Mouse (Mus musculus) Patski (cell line): ENCODE results near the gene Wnt4. TPM values are rescaled to one million over a fixed set of nuclear protein-coding genes. Genes with fewer than 3 reads are reported as not detected.

ENCODE experiments used
- ATAC-seq: fragments of 100-300 bp; one replicate; pipeline ENCODE4 v1.8.0; 2021
- CTCF ChIA-PET: fragments of 350-600 bp; sonication (Branson Sonifier 250); formaldehyde crosslinking; loops from one replicate; lab custom pipeline; 2022; ENCODE audit warnings: inconsistent platforms; lab: Charles Lee
- POLR2A ChIA-PET: fragments of 350-600 bp; sonication (Branson Sonifier 250); formaldehyde crosslinking; loops from one replicate; lab custom pipeline; 2022; ENCODE audit warnings: antibody characterized with exemption, inconsistent platforms; lab: Charles Lee
- DNase-seq: peaks from one replicate; pipeline ENCODE4 v3.0.0-alpha.2; 2011; ENCODE audit warnings: low read depth, low spot score
- H3K27me3 ChIP-seq: fragments of 371-371 bp; one replicate; pipeline ENCODE4 v1.5.1; 2021
- CTCF ChIP-seq: fragments of 100-300 bp; IDR thresholded peaks from one replicate; pipeline ENCODE4 v1.5.1; 2021
- in situ Hi-C: fragments of 300-500 bp; cut with MboI; formaldehyde crosslinking; loops from 3 replicates; pipeline ENCODE4 v1.11.1; 2018; ENCODE audit warnings: low pct_unique_long_range_greater_than_20kb, mixed read lengths
- polyA plus RNA-seq: library from polyadenylated mRNA; unstranded; gene quantifications from one replicate; pipeline ENCODE4 v1.2.3, GENCODE M21; 2021

Gene Wnt4
- polyA plus RNA-seq, 1 experiment from 2014 or later, result 5.3 TPM

GRCm38 (mm10) chr4:137278144-137279040 lies 1.1 kb downstream of the Wnt4 start:
- CTCF ChIA-PET, result interaction anchor here (1.2 kb wide), 1 partner anchor 8 kb away, joined by 3 read pairs; no protein-coding TSS in a partner anchor
- ATAC-seq (no peak), DNase-seq (no peak)
- H3K27me3 ChIP-seq, result no peaks in the 10 kb centered on the region
- no peak for TF ChIP-seq CTCF
- POLR2A ChIA-PET, result no interaction called here
- in situ Hi-C loops, result no loop called here

- CTCF ChIA-PET, result interaction anchor here (0.9 kb wide), 1 partner anchor 29 kb away, joined by 3 read pairs; no protein-coding TSS in a partner anchor
- H3K27me3 ChIP-seq, result no peaks in the 10 kb centered on the region
- POLR2A ChIA-PET, result interaction anchor here (0.7 kb wide), 1 partner anchor 16 kb away, joined by 3 read pairs; no protein-coding TSS in a partner anchor
- no peak for ATAC-seq
- no peak for TF ChIP-seq CTCF
- DNase-seq, result no peak
- in situ Hi-C loops, result no loop called here
These were observed 2.1 kb downstream of the Wnt4 start for GRCm38 (mm10) chr4:137279346-137279745.

GRCm38 (mm10) chr4:137281273-137281672 lies 4.0 kb downstream of the Wnt4 start:
- no peaks in the 10 kb centered on the region for H3K27me3 ChIP-seq
- TF ChIP-seq CTCF, result no peak
- in situ Hi-C loops, result no loop called here
- CTCF ChIA-PET, result interaction anchor here (1.3 kb wide), 1 partner anchor 24 kb away, joined by 3 read pairs; no protein-coding TSS in a partner anchor
- ATAC-seq, result no peak
- no peak for DNase-seq
- POLR2A ChIA-PET, result no interaction called here

GRCm38 (mm10) chr4:137282122-137282521 lies 4.8 kb downstream of the Wnt4 start:
- DNase-seq (no peak), ATAC-seq (no peak)
- no peak for TF ChIP-seq CTCF
- ChIA-PET CTCF (interaction anchor here (1.3 kb wide), 1 partner anchor 25 kb away, joined by 3 read pairs; no protein-coding TSS in a partner anchor), POLR2A (no interaction called here)
- no peaks in the 10 kb centered on the region for H3K27me3 ChIP-seq
- in situ Hi-C loops, result no loop called here

- POLR2A ChIA-PET, result no interaction called here
- peak; percentile 56 for DNase-seq
- TF ChIP-seq CTCF, result no peak
- no peaks in the 10 kb centered on the region for H3K27me3 ChIP-seq
- in situ Hi-C loops, result no loop called here
- no peak for ATAC-seq
- CTCF ChIA-PET, result interaction anchor here (1.3 kb wide), 1 partner anchor 26 kb away, joined by 3 read pairs; no protein-coding TSS in a partner anchor
These were observed 5.5 kb downstream of the Wnt4 start for GRCm38 (mm10) chr4:137282584-137283406.

GRCm38 (mm10) chr4:137283407-137283732 lies 6.1 kb downstream of the Wnt4 start:
- CTCF ChIA-PET, result no interaction called here
- ATAC-seq (no peak), DNase-seq (no peak)
- TF ChIP-seq CTCF, result no peak
- POLR2A ChIA-PET, result no interaction called here
- no peaks in the 10 kb centered on the region for H3K27me3 ChIP-seq
- in situ Hi-C loops, result no loop called here

GRCm38 (mm10) chr4:137285876-137286661 lies 8.8 kb downstream of the Wnt4 start:
- in situ Hi-C loops, result loop anchor here (5.0 kb wide), 1 partner anchor 129 kb away; no protein-coding TSS in a partner anchor
- no peak for TF ChIP-seq CTCF
- POLR2A ChIA-PET, result interaction anchor here (0.5 kb wide), 1 partner anchor 103 kb away, joined by 5 read pairs; no protein-coding TSS in a partner anchor
- no peaks in the 10 kb centered on the region for H3K27me3 ChIP-seq
- DNase-seq (no peak), ATAC-seq (no peak)
- CTCF ChIA-PET, result interaction anchor here (1.3 kb wide), 1 partner anchor 8 kb away, joined by 3 read pairs; no protein-coding TSS in a partner anchor

GRCm38 (mm10) chr4:137286662-137286953 lies 9.3 kb downstream of the Wnt4 start:
- no peak for TF ChIP-seq CTCF
- POLR2A ChIA-PET, result no interaction called here
- CTCF ChIA-PET, result interaction anchor here (1.3 to 2.2 kb wide), 2 partner anchors 8 to 211 kb away, joined by 3 to 15 read pairs; no protein-coding TSS in a partner anchor
- ATAC-seq (no peak), DNase-seq (no peak)
- in situ Hi-C loops, result loop anchor here (5.0 kb wide), 1 partner anchor 129 kb away; no protein-coding TSS in a partner anchor
- H3K27me3 ChIP-seq, result no peaks in the 10 kb centered on the region

GRCm38 (mm10) chr4:137287206-137287605 lies 9.9 kb downstream of the Wnt4 start:
- TF ChIP-seq CTCF, result no peak
- no peaks in the 10 kb centered on the region for H3K27me3 ChIP-seq
- CTCF ChIA-PET, result interaction anchor here (1.0 to 2.2 kb wide), 3 partner anchors 9 to 211 kb away, joined by 3 to 15 read pairs (median 3); no protein-coding TSS in a partner anchor
- ATAC-seq (peak; percentile 81), DNase-seq (peak; percentile 51)
- POLR2A ChIA-PET, result interaction anchor here (1.6 kb wide), 1 partner anchor 211 kb away, joined by 5 read pairs; no protein-coding TSS in a partner anchor
- in situ Hi-C loops, result loop anchor here (5.0 kb wide), 1 partner anchor 130 kb away; no protein-coding TSS in a partner anchor
